In the genomic region with DNA sequence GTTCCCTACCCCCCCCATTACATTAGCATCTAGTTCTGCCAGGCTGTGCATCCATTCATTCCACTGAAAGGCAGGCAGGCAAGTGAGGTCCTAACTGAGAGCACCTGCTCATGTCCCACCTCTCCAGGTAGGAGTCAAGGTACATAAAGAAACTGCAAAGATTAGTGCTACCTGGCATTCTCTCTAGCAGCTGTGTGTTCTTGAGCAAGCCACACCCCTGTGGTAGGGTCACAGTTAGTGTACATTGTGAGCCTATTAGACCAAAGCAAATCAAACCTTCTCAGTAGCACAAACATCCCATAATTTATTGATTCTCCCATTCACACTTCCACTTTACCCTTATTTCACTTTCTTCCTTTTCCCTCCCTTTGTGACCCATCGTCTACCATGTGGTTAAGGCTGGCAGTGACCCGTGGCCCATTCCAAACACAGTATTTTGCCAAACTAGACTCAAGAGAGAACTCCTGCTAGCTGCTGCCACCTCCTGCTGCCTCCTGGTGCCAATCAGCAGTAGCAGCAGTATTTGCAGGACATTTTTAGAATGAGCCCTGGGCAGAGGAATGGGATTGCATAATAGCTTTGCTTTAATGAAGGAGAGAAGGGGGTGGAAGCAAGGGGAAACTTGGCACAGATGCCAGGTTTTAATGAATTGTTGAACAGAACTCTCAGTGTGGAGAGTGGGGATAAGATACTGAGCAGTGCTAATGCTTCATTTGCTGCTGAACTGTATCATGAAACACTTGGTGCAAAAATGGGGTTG, we compare ENCODE assay signal across 9 mouse cellular contexts.
DNase-seq lines count a peak whose midpoint lies in the region; ATAC-seq lines count a peak whose summit lies in the region.
"Had no signal": no experiment of that assay in that cellular context is flagged by ENCODE, and none has a peak within 500 bp of the region (broad histone marks: within the 10 kb centered on the region; RNA-seq: fewer than 3 reads in every experiment).

No protein-coding gene starts in this region.

- WGBS in midbrain, embryonic 15.5 days: 63% methylated on average over 2 of the region's 2 CpGs

- no peaks in the 10 kb centered on the region for H3K9me3 ChIP-seq in midbrain, embryonic 15.5 days
- H3K9me3 ChIP-seq: megakaryocyte, embryonic 14.5 days had no signal

- H3K36me3 ChIP-seq in midbrain, embryonic 15.5 days (replicated peaks): no peaks in the 10 kb centered on the region

- H3K27ac ChIP-seq in midbrain, embryonic 15.5 days: no peak overlapping the region

- ATAC-seq in midbrain, embryonic 15.5 days (replicated peaks): peak; percentile 91
- ATAC-seq in inflammation-experienced regulatory T-cells, adult 6 months: no peak
- ATAC-seq in erythroid progenitor cell, adult 5-6 weeks (replicated peaks; ENCODE audit: low FRiP score, poor library complexity, severe bottlenecking): no peak

- no peaks in the 10 kb centered on the region for H3K4me1 ChIP-seq in midbrain, embryonic 15.5 days
- H3K4me1 ChIP-seq: megakaryocyte, embryonic 14.5 days had no signal

- peak; percentile 7 to 10 for DNase-seq in cerebellum, adult 18-20 months
- DNase-seq in cerebellum, adult 11 months: no peak
- DNase-seq in cerebellum, adult 9-10 months: peak; percentile 22
- DNase-seq in kidney, postnatal 14 days: peak; percentile 17
- no peak for DNase-seq in lung, postnatal 25 days (ENCODE audit: low spot score)

- H3K27me3 ChIP-seq in midbrain, embryonic 15.5 days (replicated peaks): no peaks in the 10 kb centered on the region
- H3K27me3 ChIP-seq: megakaryocyte, embryonic 14.5 days had no signal

- H3K4me2 ChIP-seq in midbrain, embryonic 15.5 days: no peak overlapping the region

- no peak overlapping the region for H3K4me3 ChIP-seq in midbrain, embryonic 15.5 days
- H3K4me3 ChIP-seq: megakaryocyte, embryonic 14.5 days had no signal

- H3K9ac ChIP-seq in midbrain, embryonic 15.5 days: no peak overlapping the region

Comparison
In these comparisons a context has a peak if more than half of its experiments do, and no peak if none do; other contexts are left out.
1. DNase-seq: peak in cerebellum, adult 18-20 months (2 of 2), cerebellum, adult 9-10 months (single experiment) and kidney, postnatal 14 days (single experiment); none in cerebellum, adult 11 months (single experiment) and lung, postnatal 25 days (single experiment).